Mouse (Mus musculus) ES-E14 (cell line): ENCODE data around the gene Was.

Experiments used
- CHD2 ChIP-seq: IDR thresholded peaks from 2 replicates; pipeline ENCODE4 v1.6.1; 2014; ENCODE audit warnings: mild to moderate bottlenecking, low read depth, low read length, inconsistent platforms
- MAFK ChIP-seq: IDR thresholded peaks from 2 replicates; pipeline ENCODE4 v1.6.1; 2014; ENCODE audit warnings: mild to moderate bottlenecking, low read depth, low read length, inconsistent platforms; ENCODE audit not compliant: insufficient read depth
- ZNF384 ChIP-seq: IDR thresholded peaks from 2 replicates; pipeline ENCODE4 v1.6.1; 2012; ENCODE audit warnings: low read depth, low read length, inconsistent platforms

DNA sequence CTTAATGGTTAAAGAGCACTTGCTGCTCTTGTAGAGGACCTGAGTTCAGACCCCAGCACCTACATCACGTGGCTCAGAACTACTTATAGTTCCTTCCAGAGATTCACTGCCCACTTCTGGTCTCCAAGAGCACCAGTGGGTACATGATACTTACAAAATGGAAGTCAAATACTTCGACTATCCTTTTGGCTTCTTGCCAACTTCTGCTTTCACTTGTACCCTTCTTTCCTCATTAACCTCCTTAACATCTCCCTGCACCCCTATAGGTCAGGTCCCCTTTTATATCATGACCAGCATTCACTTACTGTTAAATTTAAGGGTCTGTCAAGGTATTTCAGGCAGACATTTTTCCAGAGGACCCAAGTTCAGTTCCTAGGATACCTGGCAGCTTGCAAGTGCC lies 45.6 kb upstream of the Was start:
- no peak for TF ChIP-seq MAFK
- TF ChIP-seq ZNF384 = no peak
- TF ChIP-seq CHD2 = no peak
